Comparison of ENCODE assay signal across 12 mouse cellular contexts in genomic region chr6:95713245-95713644, GRCm38 (mm10). TPM values are rescaled to one million over a fixed set of nuclear protein-coding genes. Genes with fewer than 3 reads are reported as not detected.
DNase-seq lines count a peak whose midpoint lies in the region; ATAC-seq lines count a peak whose summit lies in the region.
"Had no signal": no experiment of that assay in that cellular context is flagged by ENCODE, and none has a peak within 500 bp of the region (broad histone marks: within the 10 kb centered on the region; RNA-seq: fewer than 3 reads in every experiment).

No protein-coding gene starts in this region.

- H3K36me3 ChIP-seq in heart, embryonic 11.5 days (ENCODE audit: control insufficient read depth, insufficient read depth, low read length): no peaks in the 10 kb centered on the region
- no peaks in the 10 kb centered on the region for H3K36me3 ChIP-seq in kidney, embryonic 15.5 days
- no peaks in the 10 kb centered on the region for H3K36me3 ChIP-seq in hindbrain, embryonic 10.5 days
- H3K36me3 ChIP-seq: embryonic facial prominence, embryonic 12.5 days; limb, embryonic 13.5 days; neural tube, embryonic 15.5 days had no signal

- no peak overlapping the region for H3K4me3 ChIP-seq in heart, embryonic 11.5 days (ENCODE audit: low read depth, low read length)
- H3K4me3 ChIP-seq in kidney, embryonic 15.5 days (replicated peaks): no peak overlapping the region
- H3K4me3 ChIP-seq in hindbrain, embryonic 10.5 days: no peak overlapping the region
- H3K4me3 ChIP-seq: embryonic facial prominence, embryonic 12.5 days; limb, embryonic 13.5 days; neural tube, embryonic 15.5 days had no signal

- no peak overlapping the region for H3K27ac ChIP-seq in heart, embryonic 11.5 days (ENCODE audit: low read depth, low read length)
- H3K27ac ChIP-seq in kidney, embryonic 15.5 days: peak overlapping the region; percentile 63
- H3K27ac ChIP-seq in hindbrain, embryonic 10.5 days: no peak overlapping the region
- H3K27ac ChIP-seq: embryonic facial prominence, embryonic 12.5 days; limb, embryonic 13.5 days; neural tube, embryonic 15.5 days had no signal

- 0 out of 2 replicates have a peak overlapping the region, but pooled peaks have one; percentile 11 for H3K4me2 ChIP-seq in heart, embryonic 11.5 days
- H3K4me2 ChIP-seq in kidney, embryonic 15.5 days: 0 out of 2 replicates have a peak overlapping the region, but pooled peaks have one; percentile 10
- H3K4me2 ChIP-seq: embryonic facial prominence, embryonic 12.5 days; limb, embryonic 13.5 days; neural tube, embryonic 15.5 days had no signal

- 25% methylated on average over 5 of the region's 5 CpGs for WGBS in heart, embryonic 11.5 days (ENCODE audit: insufficient replicate concordance)
- 11% methylated on average over 5 of the region's 5 CpGs for WGBS in kidney, embryonic 15.5 days
- 35% methylated on average over 5 of the region's 5 CpGs for WGBS in hindbrain, embryonic 10.5 days

- H3K9me3 ChIP-seq in heart, embryonic 11.5 days (replicated peaks; ENCODE audit: control insufficient read depth, low read length): no peaks in the 10 kb centered on the region
- H3K9me3 ChIP-seq in kidney, embryonic 15.5 days (replicated peaks): no peaks in the 10 kb centered on the region
- no peaks in the 10 kb centered on the region for H3K9me3 ChIP-seq in hindbrain, embryonic 10.5 days
- H3K9me3 ChIP-seq: embryonic facial prominence, embryonic 12.5 days; limb, embryonic 13.5 days; neural tube, embryonic 15.5 days had no signal

- peaks cover 21% of the 10 kb centered on the region for H3K4me1 ChIP-seq in heart, embryonic 11.5 days (ENCODE audit: control insufficient read depth, insufficient read depth, low read length)
- peaks cover 86% of the 10 kb centered on the region for H3K4me1 ChIP-seq in kidney, embryonic 15.5 days
- H3K4me1 ChIP-seq in hindbrain, embryonic 10.5 days (replicated peaks): peaks cover 30% of the 10 kb centered on the region

- 0 out of 2 replicates have a peak overlapping the region, but pooled peaks have one; percentile 13 for H3K9ac ChIP-seq in heart, embryonic 11.5 days (ENCODE audit: low read depth, low read length)
- no peak overlapping the region for H3K9ac ChIP-seq in kidney, embryonic 15.5 days
- H3K9ac ChIP-seq: embryonic facial prominence, embryonic 12.5 days; limb, embryonic 13.5 days; neural tube, embryonic 15.5 days had no signal

- peak; percentile 69 for DNase-seq in adrenal gland, postnatal 14 days
- no peak for DNase-seq in adrenal gland, postnatal 4 days (ENCODE audit: low spot score in 2 of 2)
- peak; percentile 9 for DNase-seq in 3134 (ENCODE audit: extremely low read depth, insufficient read length, low spot score)
- no peak for DNase-seq in hindbrain, embryonic 10.5 days (ENCODE audit: low spot score)
- no peak for DNase-seq in cerebellum, postnatal 25 days

- no peak for ATAC-seq in heart, embryonic 11.5 days (replicated peaks; ENCODE audit: insufficient number of reproducible peaks, low FRiP score, low TSS enrichment)
- peak; percentile 50 for ATAC-seq in kidney, embryonic 15.5 days (replicated peaks; ENCODE audit: low FRiP score)
- no peak for ATAC-seq in inflammation-experienced regulatory T-cells, adult 6 months
- ATAC-seq: intestine, postnatal 0 days had no signal

- no peaks in the 10 kb centered on the region for H3K27me3 ChIP-seq in heart, embryonic 11.5 days (ENCODE audit: control insufficient read depth, insufficient read depth, low read length)
- H3K27me3 ChIP-seq in kidney, embryonic 15.5 days: no peaks in the 10 kb centered on the region
- H3K27me3 ChIP-seq in hindbrain, embryonic 10.5 days (ENCODE audit: insufficient read depth, poor library complexity, severe bottlenecking): no peaks in the 10 kb centered on the region
- H3K27me3 ChIP-seq: embryonic facial prominence, embryonic 12.5 days; limb, embryonic 13.5 days; neural tube, embryonic 15.5 days had no signal

RNA-seq across cellular contexts. Expression of gene Suclg2, which starts 5.4 kb away (rescaled TPM):
- 135 and 141 TPM in 2 replicates for total RNA-seq in adrenal gland, postnatal 14 days (2021)
- total RNA-seq in adrenal gland, postnatal 4 days (2021): 100 to 1,000 TPM; 130 to 135 TPM
- 90.5 and 101 TPM in 2 replicates for polyA plus RNA-seq in heart, embryonic 11.5 days (2014; fragmentation: Nextera tagmentation; extraction: Ambion mirVana)
- 113 TPM in 2 replicates for polyA plus RNA-seq in kidney, embryonic 15.5 days (2015; fragmentation: Nextera tagmentation; extraction: Ambion mirVana)
- 35.8 and 54.7 TPM in 2 replicates for polyA plus RNA-seq in hindbrain, embryonic 10.5 days (2016; fragmentation: Nextera tagmentation; extraction: Ambion mirVana)
- 10 to 100 TPM; 23.3 to 37.8 (median 33.8) TPM for polyA plus RNA-seq in inflammation-experienced regulatory T-cells, adult 6 months (2017; shearing (Covaris generic))

Comparison
In these comparisons a context has a peak if more than half of its experiments do, and no peak if none do; other contexts are left out.
1. DNase-seq: peak in adrenal gland, postnatal 14 days (single experiment) and 3134 (single experiment); none in adrenal gland, postnatal 4 days (0 of 2), hindbrain, embryonic 10.5 days (single experiment) and cerebellum, postnatal 25 days (0 of 2).